Mouse (Mus musculus) kidney, postnatal 36 days (tissue): ENCODE results near the gene Vcp.
A peak's percentile ranks its signal among the peaks of the same experiment; 100 is the strongest.

Experiments
- DNase-seq, 2 experiments: peaks; one replicate each; pipeline ENCODE4 v3.0.0; 2021 to 2022; ENCODE audit warnings: mixed read lengths in 2 of 2

The Vcp gene

GRCm38 (mm10) chr4:43000141-43000986 is at the start of gene Vcp:
Gene Vcp (minus strand): TSS chr4:43000507.
- peak; percentile 98 to 99 for DNase-seq

GRCm38 (mm10) chr4:43047231-43047630 is 46.9 kb upstream of the Vcp start:
- peak; percentile 81 to 90 for DNase-seq

DNA sequence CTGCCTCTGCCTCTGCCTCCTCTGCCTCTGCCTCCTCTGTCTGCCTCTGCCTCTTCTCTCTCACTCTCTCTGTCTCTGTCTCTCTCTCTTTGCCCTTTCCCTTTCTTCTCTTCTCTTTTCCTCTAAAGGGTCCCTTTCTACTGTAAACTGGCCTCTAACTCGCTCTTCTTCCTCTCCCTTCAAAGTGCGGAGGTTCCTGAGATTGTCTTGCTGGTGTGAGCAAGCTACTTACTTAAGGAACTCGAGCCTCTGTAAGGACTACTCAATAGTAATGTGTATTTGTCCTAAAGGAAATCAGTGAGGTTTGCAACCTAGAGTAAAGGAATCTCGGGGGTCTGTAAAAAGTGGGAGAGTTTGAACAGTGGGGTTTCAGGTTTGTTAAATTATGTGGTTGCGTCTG is 46.3 kb upstream of the Vcp start:
- no peak for DNase-seq

- peak; percentile 100 for DNase-seq
Measured at GRCm38 (mm10) chr4:43045659-43046302, 45.5 kb upstream of the Vcp start, which contains the start of gene Fam214b. Gene Fam214b (minus strand): TSS chr4:43046220.

DNA sequence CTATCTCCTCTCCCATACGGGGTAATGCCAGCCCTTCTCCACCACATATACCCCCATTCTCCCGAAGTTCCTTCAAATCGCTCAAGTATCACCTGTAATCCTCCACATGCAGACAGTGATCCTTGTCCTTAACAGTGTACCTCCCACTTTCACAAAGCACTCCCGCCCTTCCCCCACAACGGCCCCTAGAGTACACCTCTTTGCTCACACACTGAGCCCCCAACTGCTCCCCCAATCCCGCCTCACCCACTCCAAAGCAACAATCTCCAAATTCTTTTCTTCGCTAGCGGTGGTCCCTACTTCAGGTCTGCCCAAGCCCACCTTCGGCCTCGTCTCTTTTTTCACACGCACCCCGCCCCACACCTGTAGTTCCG is 45.0 kb upstream of the Vcp start:
- peak in 1 of 2 experiments; percentile 63 for DNase-seq

DNA sequence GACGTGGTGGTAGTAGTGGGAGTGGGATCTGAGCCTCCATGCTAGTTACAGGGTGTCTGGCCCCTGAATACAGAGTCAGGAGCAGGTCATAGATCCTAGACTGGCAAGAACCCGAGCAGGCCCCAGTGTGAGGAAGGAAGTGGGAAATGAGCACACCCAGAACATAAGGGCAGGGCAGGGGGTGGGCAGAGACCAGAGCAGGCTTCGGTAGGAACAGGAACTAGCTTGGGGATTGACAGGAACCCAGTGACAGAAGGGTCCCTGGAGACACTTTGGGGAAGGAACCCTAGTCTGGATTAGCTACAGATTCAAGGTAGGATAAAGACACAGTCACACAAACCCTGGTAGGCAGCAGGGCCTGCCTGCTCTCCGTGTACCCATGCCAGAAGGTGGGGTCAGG is 44.4 kb upstream of the Vcp start:
- peak; percentile 57 to 75 for DNase-seq

DNA sequence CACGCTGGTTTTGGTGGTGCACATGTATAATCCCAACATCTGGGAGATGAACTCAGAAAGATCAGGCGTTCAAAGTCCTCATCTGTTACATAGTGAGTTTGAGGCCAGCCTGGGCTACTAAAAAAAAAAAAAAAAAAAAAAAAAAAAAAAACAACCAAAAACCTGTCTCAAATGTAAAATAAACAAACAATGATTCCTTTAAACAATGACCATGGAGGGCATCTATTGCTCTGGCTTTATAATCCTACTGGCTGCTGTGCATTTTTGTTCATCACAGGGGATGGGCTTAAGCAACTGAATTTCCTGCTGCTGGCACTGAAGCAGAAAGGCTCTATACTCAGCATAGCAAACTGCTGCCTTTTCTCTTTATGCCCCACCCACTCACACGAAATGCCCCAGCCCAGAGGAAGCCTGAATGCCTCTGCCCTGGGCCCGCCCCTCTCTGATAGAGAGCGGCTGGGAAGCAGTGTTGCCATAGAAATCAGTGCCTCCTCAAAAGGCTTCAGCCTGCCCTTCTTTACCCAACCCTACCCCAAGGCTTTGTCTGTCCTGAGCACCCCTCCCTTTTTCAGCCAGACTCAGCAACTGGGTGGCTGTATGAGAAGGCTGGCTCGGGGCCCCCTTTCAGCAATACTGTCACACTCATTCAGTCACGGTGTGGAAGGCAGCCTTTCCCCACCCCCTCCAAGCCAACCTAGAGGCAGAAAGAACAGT is 43.5 kb upstream of the Vcp start:
- peak; percentile 77 to 81 for DNase-seq

GRCm38 (mm10) chr4:43040881-43041547 is 40.7 kb upstream of the Vcp start:
- DNase-seq, result no peak

DNA sequence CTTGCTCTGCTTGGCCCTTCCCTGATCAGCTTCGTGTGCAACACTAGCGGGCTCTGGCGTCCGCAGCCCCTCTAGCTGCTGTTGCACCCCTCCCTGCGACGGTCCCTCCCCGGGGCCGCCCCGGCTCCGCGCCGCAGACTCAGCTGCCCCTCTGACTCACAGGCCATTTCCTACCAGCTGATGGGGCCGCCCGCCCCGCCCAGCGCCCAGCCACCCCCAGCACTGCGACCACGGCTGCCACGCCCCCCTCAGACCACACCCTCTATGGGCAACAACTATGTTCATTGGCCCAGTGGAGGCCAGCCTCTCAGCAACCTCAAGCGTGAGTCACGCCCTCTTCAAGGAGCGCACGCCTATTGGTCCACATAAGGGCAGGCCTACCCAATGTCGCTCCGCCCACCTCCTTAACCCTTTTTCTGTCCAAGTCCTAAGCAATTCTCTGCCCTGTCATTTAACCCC is 39.8 kb upstream of the Vcp start:
- peak; percentile 99 for DNase-seq

- peak in 1 of 2 experiments; percentile 7 for DNase-seq
Measured at GRCm38 (mm10) chr4:43039609-43040008, 39.3 kb upstream of the Vcp start.

DNA sequence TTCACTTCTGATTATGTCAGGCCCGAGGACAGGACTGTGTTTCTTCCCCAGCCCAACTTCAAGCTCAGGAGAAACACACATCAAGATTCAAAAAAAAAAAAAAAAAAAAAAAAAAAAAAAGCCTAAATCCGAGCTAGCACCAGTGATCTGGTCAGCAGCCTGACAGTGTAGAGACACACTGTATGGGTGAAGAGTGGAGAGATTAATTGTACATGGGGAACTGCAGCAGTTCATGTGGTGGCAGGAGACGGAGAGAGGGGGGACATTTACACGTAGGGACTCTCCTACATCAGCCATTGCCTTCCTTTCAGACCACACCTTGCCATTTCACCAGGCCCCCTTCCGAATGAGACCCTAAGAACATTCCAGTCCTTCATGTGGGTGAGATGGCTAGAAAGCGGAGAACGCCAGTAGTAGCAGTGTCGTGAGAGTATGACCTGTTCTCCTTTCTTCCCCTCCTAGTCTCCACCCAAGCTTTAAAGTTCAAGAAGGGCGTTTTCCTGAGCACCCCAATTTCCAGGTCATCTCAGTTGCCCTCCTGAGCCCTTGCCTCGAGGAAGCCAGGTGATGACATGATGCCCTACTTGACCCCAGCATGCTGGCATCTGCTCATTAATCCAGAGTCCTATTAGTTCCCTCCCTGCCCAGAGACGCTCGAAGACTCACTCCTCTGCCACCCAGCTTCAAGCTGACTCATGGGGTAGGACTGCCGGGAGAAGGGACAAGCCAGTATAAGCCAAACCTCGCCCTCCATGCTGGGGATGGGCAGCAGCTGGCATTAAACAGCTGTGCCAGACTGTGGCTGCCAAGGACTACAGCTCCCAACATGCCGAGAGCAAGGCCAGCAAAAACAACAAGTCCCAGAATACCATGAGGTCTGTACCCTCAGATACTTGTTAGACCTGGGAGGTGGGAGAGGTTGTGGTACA is 38.5 kb upstream of the Vcp start:
- peak; percentile 46 to 52 for DNase-seq

DNA sequence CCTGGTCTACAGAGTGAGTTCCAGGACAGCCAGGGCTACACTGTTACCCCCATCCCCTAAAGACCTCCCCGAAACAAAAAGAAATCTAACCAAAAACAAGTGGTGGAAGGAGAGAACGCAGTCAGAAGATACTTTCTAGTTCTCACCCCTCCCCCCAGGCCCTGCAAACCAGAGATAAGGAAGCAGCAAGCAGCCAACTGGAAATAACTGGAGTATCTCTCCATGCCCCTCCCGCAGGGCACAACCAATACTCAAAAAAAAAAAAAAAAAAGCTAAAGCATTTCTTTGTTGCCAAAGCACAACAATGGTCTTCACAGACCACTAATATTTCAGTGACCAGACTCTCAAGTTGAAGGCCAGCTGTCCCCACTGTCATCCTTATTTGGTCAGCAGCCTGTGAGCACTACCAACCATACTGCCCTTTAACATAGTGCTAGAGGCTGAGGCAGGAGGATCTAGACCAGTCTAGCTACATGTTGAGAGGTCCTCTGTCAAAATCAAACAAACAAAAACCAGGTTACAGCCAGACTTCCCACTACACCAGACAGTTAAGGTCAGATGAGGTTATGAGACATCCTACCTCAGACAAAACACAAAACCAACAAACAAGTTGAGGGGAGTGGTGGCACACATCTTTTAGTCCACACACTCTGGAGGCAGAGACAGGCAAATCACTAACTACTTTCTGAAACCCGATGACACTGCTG is 37.7 kb upstream of the Vcp start:
- no peak for DNase-seq

GRCm38 (mm10) chr4:43036356-43036755 is 36.0 kb upstream of the Vcp start:
- no peak for DNase-seq

GRCm38 (mm10) chr4:43035851-43036250 is 35.5 kb upstream of the Vcp start:
- DNase-seq, result no peak

GRCm38 (mm10) chr4:43033481-43033880 is 33.2 kb upstream of the Vcp start:
- no peak for DNase-seq

DNA sequence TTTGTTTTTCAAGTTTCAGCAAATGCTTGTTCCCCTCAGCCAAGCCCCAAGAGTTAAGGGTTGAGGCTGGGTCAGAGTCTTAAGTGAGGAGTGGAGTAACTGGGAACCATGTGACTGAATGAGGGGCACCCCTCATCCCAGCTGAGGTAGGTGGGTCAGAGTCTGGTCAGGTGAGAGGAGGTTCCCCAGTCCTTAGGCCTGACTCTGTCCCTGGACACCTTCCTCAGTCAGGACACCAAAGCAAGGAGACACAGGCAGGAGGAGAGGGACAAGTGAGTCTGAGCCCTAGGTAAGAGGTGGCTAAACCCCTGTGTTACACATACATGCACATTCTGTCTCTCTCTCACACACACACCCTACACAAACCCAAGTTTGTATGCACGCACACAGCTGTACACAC is 32.2 kb upstream of the Vcp start:
- DNase-seq, result no peak

DNA sequence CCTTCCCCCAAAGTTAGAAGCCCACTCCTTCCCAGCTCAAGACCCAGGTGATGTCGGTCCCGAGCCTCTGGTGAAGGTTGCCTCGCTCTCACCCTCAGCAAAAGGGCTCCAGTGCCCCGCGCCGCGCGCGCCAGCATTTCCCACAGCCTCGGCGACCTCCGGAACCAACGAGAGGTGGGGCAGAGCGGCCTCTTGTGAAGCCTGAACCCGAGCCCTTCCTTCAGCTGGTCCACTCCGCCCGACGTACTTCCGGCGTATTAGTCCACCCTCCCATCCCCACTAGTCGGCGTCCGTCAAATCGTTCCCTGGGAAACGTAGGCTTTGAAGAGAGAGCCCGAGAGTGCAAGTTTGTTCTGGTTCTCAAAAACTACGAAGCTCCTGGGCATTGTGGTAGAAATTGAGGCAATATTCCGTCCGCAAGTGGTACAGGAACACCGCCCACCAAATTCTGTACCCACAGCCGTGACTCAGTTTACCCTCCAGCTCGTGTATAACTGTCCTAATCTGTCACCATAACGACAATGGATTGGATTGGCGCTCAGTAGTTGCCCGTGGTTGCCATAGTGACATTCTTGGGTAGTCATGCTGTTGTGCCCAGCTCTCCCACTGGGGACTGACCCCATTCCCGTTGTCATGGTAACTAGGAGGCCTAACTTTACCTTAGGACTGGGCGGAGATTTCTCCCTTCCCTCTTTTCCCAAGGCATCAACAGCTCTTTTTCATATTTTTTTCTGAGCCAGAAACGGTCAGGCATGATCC is 31.1 kb upstream of the Vcp start, which contains the start of gene Stoml2:
Gene Stoml2 (minus strand): TSS at position 474 of the 759 bp plus-strand sequence.
- peak; percentile 97 for DNase-seq

DNA sequence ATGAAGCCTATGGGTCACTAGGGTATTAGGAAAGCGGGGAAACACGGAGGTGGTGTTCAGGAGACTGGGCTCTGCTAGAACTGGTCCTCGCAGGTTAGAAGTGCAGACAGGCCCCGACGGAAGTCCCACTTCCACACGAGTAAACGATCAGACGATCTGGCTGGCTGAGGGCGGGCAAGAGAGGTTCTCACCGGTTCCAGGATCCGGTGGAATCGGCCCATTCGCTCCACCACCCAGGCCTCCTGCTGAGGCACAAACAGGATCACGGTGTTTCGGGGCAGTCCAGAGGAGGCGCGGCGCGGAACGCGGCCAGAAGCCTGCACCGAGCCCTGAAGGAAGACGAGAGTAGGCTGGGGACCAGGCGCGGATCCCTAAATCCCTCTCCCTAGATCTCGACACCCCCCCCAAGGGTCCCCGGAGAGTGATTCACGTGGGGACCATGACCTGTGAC is 30.5 kb upstream of the Vcp start:
- peak; percentile 49 to 70 for DNase-seq

DNA sequence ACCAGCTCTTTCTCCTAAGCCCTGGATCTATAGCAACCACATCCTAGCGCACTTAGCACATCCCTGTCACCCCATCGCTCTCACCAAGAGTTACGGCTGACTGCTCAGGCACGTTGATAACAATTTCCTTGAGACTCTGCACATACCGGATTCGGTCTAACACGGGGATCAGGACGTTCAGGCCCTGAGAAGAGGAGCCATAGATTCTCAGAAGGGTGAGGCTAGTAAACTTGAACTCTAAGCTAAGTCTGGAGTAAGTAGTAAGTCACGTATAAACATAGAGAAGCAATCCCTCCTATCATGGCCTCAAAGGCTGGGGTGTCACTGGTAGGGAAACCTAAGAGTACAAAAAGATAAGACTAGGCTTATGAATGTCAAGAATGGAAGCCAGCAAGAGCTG is 30.0 kb upstream of the Vcp start:
- no peak for DNase-seq

DNA sequence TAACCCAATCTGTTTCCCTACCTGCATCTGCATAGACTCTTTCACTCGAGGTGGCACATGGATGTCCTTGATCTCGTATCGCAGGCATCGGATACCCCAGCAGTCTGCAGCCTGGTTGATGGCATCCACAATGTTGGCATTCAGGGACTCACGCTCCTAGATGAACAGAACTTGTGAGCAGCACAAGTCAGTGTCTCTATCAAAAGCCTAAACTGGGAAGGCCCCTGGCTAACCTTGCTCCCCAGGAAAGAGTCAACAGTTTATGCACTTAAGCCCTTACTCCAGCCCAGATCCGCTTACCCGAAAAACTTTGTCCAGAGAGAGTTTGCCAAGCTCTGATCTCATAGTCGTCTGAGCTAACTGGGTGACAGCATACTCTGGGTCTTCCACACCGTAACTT is 29.4 kb upstream of the Vcp start:
- DNase-seq, result no peak
